ENCODE assay signal across 21 mouse cellular contexts in the genomic region with DNA sequence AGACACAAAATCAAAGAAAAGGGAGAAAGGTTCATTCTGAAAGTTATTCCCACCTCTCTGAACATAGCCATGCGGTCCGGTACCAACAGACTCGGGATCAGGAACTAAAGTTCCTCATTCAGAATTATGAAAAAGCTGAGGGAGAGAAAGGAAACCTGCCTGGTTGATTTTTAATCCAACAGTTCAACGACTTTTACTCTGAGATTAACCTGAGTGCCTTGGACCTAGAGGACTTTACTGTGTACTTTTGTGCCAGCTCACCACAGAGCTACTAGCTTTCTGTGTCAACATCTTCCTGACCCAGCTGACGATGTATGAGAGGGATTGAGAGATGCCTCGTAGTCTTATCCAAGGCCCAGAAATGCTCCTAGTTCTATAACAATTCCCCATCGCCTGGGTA.
DNase-seq lines count a peak whose midpoint lies in the region; ATAC-seq lines count a peak whose summit lies in the region.
"Had no signal": no experiment of that assay in that cellular context is flagged by ENCODE, and none has a peak within 500 bp of the region (broad histone marks: within the 10 kb centered on the region; RNA-seq: fewer than 3 reads in every experiment).

No protein-coding gene starts in this region.

- no peak overlapping the region for H3K27ac ChIP-seq in kidney, embryonic 16.5 days (ENCODE audit: low read length)
- H3K27ac ChIP-seq: embryonic facial prominence, embryonic 13.5 days; embryonic facial prominence, embryonic 15.5 days; forebrain, embryonic 10.5 days; forebrain, embryonic 12.5 days had no signal

- no peak for ATAC-seq in kidney, embryonic 16.5 days (ENCODE audit: low FRiP score, low TSS enrichment)
- ATAC-seq: forebrain, embryonic 14.5 days; forebrain, embryonic 16.5 days had no signal

- H3K36me3 ChIP-seq in kidney, embryonic 16.5 days (ENCODE audit: insufficient read depth, low read length) = no peaks in the 10 kb centered on the region
- H3K36me3 ChIP-seq: embryonic facial prominence, embryonic 13.5 days; embryonic facial prominence, embryonic 15.5 days; forebrain, embryonic 10.5 days; forebrain, embryonic 12.5 days had no signal

- WGBS in kidney, embryonic 16.5 days = 80% methylated on average over 7 of the region's 7 CpGs

- no peak overlapping the region for H3K4me3 ChIP-seq in kidney, embryonic 16.5 days (ENCODE audit: low read length)
- H3K4me3 ChIP-seq: embryonic facial prominence, embryonic 13.5 days; embryonic facial prominence, embryonic 15.5 days; erythroblast, embryonic 14.5 days; forebrain, embryonic 10.5 days; forebrain, embryonic 12.5 days had no signal

- no peaks in the 10 kb centered on the region for H3K27me3 ChIP-seq in kidney, embryonic 16.5 days (ENCODE audit: insufficient read depth, low read length)
- H3K27me3 ChIP-seq: embryonic facial prominence, embryonic 13.5 days; embryonic facial prominence, embryonic 15.5 days; forebrain, embryonic 12.5 days had no signal

- no peak overlapping the region for H3K4me2 ChIP-seq in kidney, embryonic 16.5 days (replicated peaks; ENCODE audit: low read depth, low read length)
- H3K4me2 ChIP-seq: embryonic facial prominence, embryonic 13.5 days; embryonic facial prominence, embryonic 15.5 days; forebrain, embryonic 12.5 days had no signal

- no peaks in the 10 kb centered on the region for H3K9me3 ChIP-seq in kidney, embryonic 16.5 days (ENCODE audit: low read length)
- H3K9me3 ChIP-seq: embryonic facial prominence, embryonic 13.5 days; embryonic facial prominence, embryonic 15.5 days; forebrain, embryonic 10.5 days; forebrain, embryonic 12.5 days had no signal

- DNase-seq in kidney, adult 8-10 months = peak; percentile 9 to 16
- DNase-seq in kidney, adult 18-20 months = no peak
- peak; percentile 8 to 30 for DNase-seq in kidney, postnatal 36 days
- DNase-seq: adrenal gland, adult 2 months; adrenal gland, postnatal 10 days; adrenal gland, postnatal 25 days; cerebellum, adult 11 months; cerebellum, adult 18-20 months; cerebellum, adult 8-10 months; cerebellum, adult 9-11 months; cerebellum, postnatal 14 days; cerebellum, postnatal 36 days; embryo, embryonic 11 days had no signal

- H3K4me1 ChIP-seq in kidney, embryonic 16.5 days (ENCODE audit: insufficient read depth, low read length) = no peaks in the 10 kb centered on the region
- H3K4me1 ChIP-seq: embryonic facial prominence, embryonic 13.5 days; embryonic facial prominence, embryonic 15.5 days; forebrain, embryonic 10.5 days; forebrain, embryonic 12.5 days had no signal

- H3K9ac ChIP-seq in kidney, embryonic 16.5 days (replicated peaks; ENCODE audit: low read length) = no peak overlapping the region
- H3K9ac ChIP-seq: embryonic facial prominence, embryonic 13.5 days; embryonic facial prominence, embryonic 15.5 days; forebrain, embryonic 12.5 days had no signal
